Mouse (Mus musculus): ENCODE measurements around the gene Srrm4. TPM values are rescaled to one million over a fixed set of nuclear protein-coding genes. Genes with fewer than 3 reads are reported as not detected.

Srrm4 gene
- total and polyA plus RNA-seq, 3 experiments, result not detected

GRCm38 (mm10) chr5:116592049-116592800, 608 bp upstream of the Srrm4 start:
- H3K9me3 ChIP-seq (replicated peaks; ENCODE audit: insufficient read depth, low read length), result no peaks in the 10 kb centered on the region
- no peaks in the 10 kb centered on the region for H3K79me2 ChIP-seq (ENCODE audit: control insufficient read depth, insufficient read depth, low read length, poor library complexity)
- H3K27ac ChIP-seq (ENCODE audit: control insufficient read depth, low read depth, low read length), result no peak overlapping the region
- no peaks in the 10 kb centered on the region for H3K27me3 ChIP-seq (ENCODE audit: control insufficient read depth in 1 of 2, insufficient read depth in 2 of 2, low read length in 2 of 2)
- H3K9ac ChIP-seq (ENCODE audit: control insufficient read depth, low read depth, low read length, poor library complexity, severe bottlenecking), result no peak overlapping the region
- TF ChIP-seq CHD1 (IDR thresholded peaks at IDR 0.05; ENCODE audit: low read depth, low read length) (no peak), TAL1 (IDR thresholded peaks at IDR 0.05; ENCODE audit: low read length) (no peak), RCOR1 (IDR thresholded peaks at IDR 0.05; ENCODE audit: low read depth, low read length) (no peak), TBP (IDR thresholded peaks at IDR 0.05; ENCODE audit: low read depth, low read length) (no peak), GABPA (IDR thresholded peaks at IDR 0.05; ENCODE audit: low read depth, low read length) (no peak), E2F4 (IDR thresholded peaks at IDR 0.05; ENCODE audit: borderline replicate concordance, low read depth, low read length) (no peak), KAT2A (conservative IDR thresholded peaks at IDR 0.05; ENCODE audit: low read depth, low read length) (no peak), POLR2AphosphoS2 (IDR thresholded peaks at IDR 0.05; ENCODE audit: low read length) (no peak)
- no peaks in the 10 kb centered on the region for H3K36me3 ChIP-seq (ENCODE audit: control insufficient read depth in 1 of 2, insufficient read depth in 2 of 2, low read length in 2 of 2)
- no peaks in the 10 kb centered on the region for H3K4me1 ChIP-seq (ENCODE audit: control insufficient read depth in 1 of 2, insufficient read depth in 2 of 2, low read length in 2 of 2)
- no peak overlapping the region for H3K4me3 ChIP-seq (ENCODE audit: control insufficient read depth in 1 of 2, insufficient read depth in 1 of 2, low read depth in 2 of 2, low read length in 2 of 2)
- no peak for DNase-seq (ENCODE audit: low read depth, low spot score)

- Histone ChIP-seq H3K79me2 (ENCODE audit: control insufficient read depth, insufficient read depth, low read length, poor library complexity) (no peaks in the 10 kb centered on the region), H3K27me3 (ENCODE audit: control insufficient read depth in 1 of 2, insufficient read depth in 2 of 2, low read length in 2 of 2) (no peaks in the 10 kb centered on the region), H3K9me3 (replicated peaks; ENCODE audit: insufficient read depth, low read length) (no peaks in the 10 kb centered on the region), H3K36me3 (ENCODE audit: control insufficient read depth in 1 of 2, insufficient read depth in 2 of 2, low read length in 2 of 2) (no peaks in the 10 kb centered on the region), H3K27ac (ENCODE audit: control insufficient read depth, low read depth, low read length) (no peak overlapping the region), H3K4me3 (ENCODE audit: control insufficient read depth in 1 of 2, insufficient read depth in 1 of 2, low read depth in 2 of 2, low read length in 2 of 2) (no peak overlapping the region), H3K4me1 (ENCODE audit: control insufficient read depth in 1 of 2, insufficient read depth in 2 of 2, low read length in 2 of 2) (no peaks in the 10 kb centered on the region), H3K9ac (ENCODE audit: control insufficient read depth, low read depth, low read length, poor library complexity, severe bottlenecking) (no peak overlapping the region)
- TF ChIP-seq MXI1 (IDR thresholded peaks at IDR 0.05; ENCODE audit: low read depth, low read length), result no peak
- TF ChIP-seq E2F4 (IDR thresholded peaks at IDR 0.05; ENCODE audit: borderline replicate concordance, low read depth, low read length), result no peak
- TF ChIP-seq RAD21 (IDR thresholded peaks at IDR 0.05; ENCODE audit: low read depth, low read length), result no peak
- no peak for TF ChIP-seq ZKSCAN1 (IDR thresholded peaks at IDR 0.05; ENCODE audit: low read depth, low read length)
- TF ChIP-seq MYB (IDR thresholded peaks at IDR 0.05; ENCODE audit: low read depth, low read length), result no peak
- no peak for TF ChIP-seq TBP (IDR thresholded peaks at IDR 0.05; ENCODE audit: low read depth, low read length)
- no peak for TF ChIP-seq CHD2 (IDR thresholded peaks at IDR 0.05; ENCODE audit: low read length)
- no peak for TF ChIP-seq JUND (IDR thresholded peaks at IDR 0.05; ENCODE audit: low read depth, low read length)
- no peak for TF ChIP-seq POLR2AphosphoS5 (IDR thresholded peaks at IDR 0.05; ENCODE audit: borderline replicate concordance, low read depth, low read length)
- TF ChIP-seq TCF12 (IDR thresholded peaks at IDR 0.05; ENCODE audit: low read depth, low read length), result no peak
- no peak for TF ChIP-seq BHLHE40 (IDR thresholded peaks at IDR 0.05; ENCODE audit: borderline replicate concordance, low read depth, low read length)
- no peak for TF ChIP-seq HCFC1 (IDR thresholded peaks at IDR 0.05; ENCODE audit: low read depth, low read length)
- TF ChIP-seq ZMIZ1 (IDR thresholded peaks at IDR 0.05; ENCODE audit: low read depth, low read length), result no peak
- no peak for TF ChIP-seq GATA1 (IDR thresholded peaks at IDR 0.05; ENCODE audit: low read depth, low read length)
- no peak for TF ChIP-seq SIN3A (IDR thresholded peaks at IDR 0.05; ENCODE audit: low read length)
- TF ChIP-seq NRF1 (IDR thresholded peaks at IDR 0.05; ENCODE audit: insufficient read depth, low read depth, low read length, poor library complexity, severe bottlenecking), result no peak
- TF ChIP-seq ZC3H11A (IDR thresholded peaks at IDR 0.05; ENCODE audit: low read depth, low read length), result no peak
- no peak for TF ChIP-seq SMC3 (IDR thresholded peaks at IDR 0.05; ENCODE audit: low read depth, low read length)
- TF ChIP-seq ELF1 (IDR thresholded peaks at IDR 0.05; ENCODE audit: low read depth, low read length), result no peak
- no peak for TF ChIP-seq POLR2A (IDR thresholded peaks at IDR 0.05; ENCODE audit: control insufficient read depth in 1 of 2, insufficient read depth in 1 of 2, low read depth in 1 of 2, low read length in 2 of 2, poor library complexity in 1 of 2)
- no peak for DNase-seq (ENCODE audit: low read depth, low spot score)
These were observed 919 bp downstream of the Srrm4 start for GRCm38 (mm10) chr5:116590698-116591097.

Measured in MEL (cell line).